Mouse (Mus musculus): ENCODE measurements around the gene Fmo2. TPM values are rescaled to one million over a fixed set of nuclear protein-coding genes. Genes with fewer than 3 reads are reported as not detected.
A peak's percentile ranks its signal among the peaks of the same experiment; 100 is the strongest.

Fmo2 gene
- polyA plus RNA-seq, 1 experiment from 2014 or later = 0.55 TPM

DNA sequence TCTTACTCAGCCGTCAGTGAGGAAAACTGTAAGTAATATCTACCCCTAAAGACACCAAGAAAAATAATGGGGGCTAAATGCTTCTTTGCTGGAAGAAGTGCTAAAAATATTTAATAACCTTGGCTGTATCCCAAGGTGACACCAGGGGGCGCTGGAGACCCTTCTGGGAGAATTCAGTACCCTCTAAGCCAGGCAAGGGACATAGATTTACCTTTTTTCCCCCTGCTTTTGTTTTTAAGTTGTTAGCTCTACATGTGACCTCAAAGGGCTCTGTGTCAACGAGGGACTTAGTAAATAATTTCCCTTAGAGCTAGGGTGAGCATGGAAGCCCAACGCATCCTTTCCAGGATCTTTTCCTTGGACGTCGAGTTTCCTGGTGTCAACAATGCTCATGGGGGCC, 2.6 kb downstream of the Fmo2 start:
- Histone ChIP-seq H3K27me3 (ENCODE audit: insufficient read depth, low read length) (no peaks in the 10 kb centered on the region), H3K27ac (ENCODE audit: low read depth) (no peak overlapping the region), H3K4me1 (ENCODE audit: insufficient read depth) (peaks cover 6% of the 10 kb centered on the region), H3K4me2 (ENCODE audit: low read depth, low read length) (no peak overlapping the region), H3K9ac (replicated peaks) (no peak overlapping the region), H3K4me3 (ENCODE audit: low read depth, low read length) (no peak overlapping the region), H3K36me3 (replicated peaks; ENCODE audit: insufficient read depth, low read length) (no peaks in the 10 kb centered on the region), H3K9me3 (ENCODE audit: low read length) (no peaks in the 10 kb centered on the region)
- TF ChIP-seq EP300 (IDR thresholded peaks at IDR 0.05; ENCODE audit: low read depth) (no peak), CTCF (IDR thresholded peaks at IDR 0.05; ENCODE audit: low read depth) (peak; percentile 78)
- WGBS (ENCODE audit: insufficient replicate concordance) = 42% methylated on average over 6 of the region's 6 CpGs
- no peak for ATAC-seq
- peak; percentile 77 for DNase-seq

DNA sequence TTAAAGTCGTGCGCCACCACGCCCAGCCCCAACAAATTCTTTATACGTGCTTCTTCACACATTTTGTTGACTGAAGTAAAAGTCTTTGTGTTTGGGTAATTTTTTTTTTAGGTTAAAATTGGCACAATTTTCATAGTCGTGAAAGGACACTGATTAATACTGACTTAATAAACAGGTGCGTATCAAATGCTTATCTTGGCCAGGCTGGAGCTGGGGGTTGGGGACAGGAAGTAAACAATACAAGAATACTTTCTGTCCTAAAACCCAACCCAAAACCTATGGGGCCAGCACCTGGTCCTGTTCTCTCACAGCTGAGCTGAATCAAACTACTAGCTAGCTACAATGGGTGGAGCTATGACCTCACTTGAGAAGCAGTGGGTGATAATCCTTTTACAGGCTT, 5.5 kb downstream of the Fmo2 start:
- DNase-seq = no peak
- no peaks in the 10 kb centered on the region for H3K27me3 ChIP-seq (ENCODE audit: insufficient read depth, low read length)
- no peak overlapping the region for H3K27ac ChIP-seq (ENCODE audit: low read depth)
- H3K9me3 ChIP-seq (ENCODE audit: low read length) = no peaks in the 10 kb centered on the region
- H3K9ac ChIP-seq (replicated peaks) = no peak overlapping the region
- peaks cover 4% of the 10 kb centered on the region for H3K4me1 ChIP-seq (ENCODE audit: insufficient read depth)
- H3K4me3 ChIP-seq (ENCODE audit: low read depth, low read length) = no peak overlapping the region
- WGBS (ENCODE audit: insufficient replicate concordance) = 78% methylated on average over 6 of the region's 6 CpGs
- ATAC-seq = no peak
- no peaks in the 10 kb centered on the region for H3K36me3 ChIP-seq (replicated peaks; ENCODE audit: insufficient read depth, low read length)
- no peak overlapping the region for H3K4me2 ChIP-seq (ENCODE audit: low read depth, low read length)
- no peak for TF ChIP-seq CTCF (IDR thresholded peaks at IDR 0.05; ENCODE audit: low read depth)
- TF ChIP-seq EP300 (IDR thresholded peaks at IDR 0.05; ENCODE audit: low read depth) = no peak

DNA sequence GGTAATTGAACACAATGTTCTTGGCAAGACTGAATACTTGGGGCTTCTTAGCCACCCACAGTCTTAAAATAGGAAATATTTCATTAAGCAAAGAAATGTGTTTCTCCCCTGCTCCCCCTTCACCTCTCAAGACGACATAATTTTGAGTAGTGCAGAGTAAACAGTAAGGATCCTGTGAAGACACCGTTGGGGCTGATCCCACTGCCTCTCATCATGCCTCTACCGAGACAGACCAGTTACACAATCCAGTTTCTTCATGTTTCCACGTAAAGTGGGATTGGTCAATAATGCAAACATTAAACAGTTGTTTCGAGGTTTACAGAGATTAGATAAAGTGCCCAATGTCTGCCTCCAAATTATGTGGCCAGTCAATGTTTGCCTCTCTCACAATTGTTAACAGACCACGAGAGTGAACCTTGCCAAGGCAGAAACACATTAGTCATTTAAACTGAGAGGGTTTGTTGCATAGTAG, 6.5 kb downstream of the Fmo2 start:
- peak; percentile 18 for DNase-seq
- Histone ChIP-seq H3K4me3 (ENCODE audit: low read depth, low read length) (no peak overlapping the region), H3K4me1 (ENCODE audit: insufficient read depth) (peaks cover 3% of the 10 kb centered on the region; the same call in 1 of the 2 replicates), H3K27me3 (ENCODE audit: insufficient read depth, low read length) (no peaks in the 10 kb centered on the region), H3K4me2 (ENCODE audit: low read depth, low read length) (no peak overlapping the region), H3K27ac (ENCODE audit: low read depth) (peak overlapping the region; percentile 31; the same call in 1 of the 2 replicates), H3K9me3 (ENCODE audit: low read length) (no peaks in the 10 kb centered on the region), H3K9ac (replicated peaks) (no peak overlapping the region), H3K36me3 (replicated peaks; ENCODE audit: insufficient read depth, low read length) (no peaks in the 10 kb centered on the region)
- peak; percentile 88 for ATAC-seq
- TF ChIP-seq EP300 (IDR thresholded peaks at IDR 0.05; ENCODE audit: low read depth) = no peak
- no peak for TF ChIP-seq CTCF (IDR thresholded peaks at IDR 0.05; ENCODE audit: low read depth)
- WGBS (ENCODE audit: insufficient replicate concordance) = 20% methylated on average over 6 of the region's 6 CpGs

DNA sequence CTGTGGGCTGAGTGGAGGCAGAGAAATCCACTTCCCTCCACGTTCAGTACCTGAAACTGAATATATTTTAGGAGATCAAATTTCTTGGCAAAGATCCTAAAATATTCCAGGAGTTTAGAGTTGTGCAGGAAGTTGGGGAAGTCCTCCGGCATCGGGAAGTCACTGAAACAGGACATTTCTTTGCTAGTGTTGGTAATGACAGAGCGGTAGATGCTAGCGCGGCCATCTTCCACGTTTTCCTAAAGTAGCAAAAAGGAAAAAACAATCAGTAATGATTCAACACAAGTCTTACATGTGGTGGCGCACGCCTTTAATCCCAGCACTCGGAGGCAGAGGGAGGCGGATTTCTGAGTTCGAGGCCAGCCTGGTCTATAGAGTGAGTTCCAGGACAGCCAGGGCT, 9.9 kb downstream of the Fmo2 start:
- H3K27me3 ChIP-seq (ENCODE audit: insufficient read depth, low read length) = no peaks in the 10 kb centered on the region
- WGBS (ENCODE audit: insufficient replicate concordance) = 80% methylated on average over 12 of the region's 12 CpGs
- TF ChIP-seq EP300 (IDR thresholded peaks at IDR 0.05; ENCODE audit: low read depth) (no peak), CTCF (IDR thresholded peaks at IDR 0.05; ENCODE audit: low read depth) (no peak)
- peaks cover 6% of the 10 kb centered on the region; the same call in 1 of the 2 replicates for H3K4me1 ChIP-seq (ENCODE audit: insufficient read depth)
- H3K36me3 ChIP-seq (replicated peaks; ENCODE audit: insufficient read depth, low read length) = no peaks in the 10 kb centered on the region
- no peak overlapping the region for H3K9ac ChIP-seq (replicated peaks)
- no peak for DNase-seq
- ATAC-seq = no peak
- no peak overlapping the region for H3K4me2 ChIP-seq (ENCODE audit: low read depth, low read length)
- no peaks in the 10 kb centered on the region for H3K9me3 ChIP-seq (ENCODE audit: low read length)
- H3K27ac ChIP-seq (ENCODE audit: low read depth) = no peak overlapping the region
- H3K4me3 ChIP-seq (ENCODE audit: low read depth, low read length) = no peak overlapping the region

DNA sequence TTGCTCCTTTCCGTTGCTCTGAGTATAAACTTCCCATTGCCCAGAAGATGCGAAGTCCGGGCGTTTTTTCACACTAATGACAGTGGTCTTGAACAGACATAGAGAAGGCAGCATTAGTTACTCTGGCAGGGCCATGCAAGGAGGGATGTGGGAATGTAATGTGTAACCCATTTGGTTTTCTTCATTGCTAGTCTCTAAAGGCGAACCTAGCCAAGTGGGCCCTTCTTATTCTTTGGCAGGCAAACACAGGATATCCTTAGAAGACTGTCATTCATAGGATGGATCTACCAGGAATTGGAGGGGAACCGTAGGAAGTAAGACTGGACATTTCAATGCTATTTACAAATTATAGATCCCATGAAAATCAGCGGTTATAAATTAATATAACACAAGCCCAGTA, 10.9 kb downstream of the Fmo2 start:
- TF ChIP-seq CTCF (IDR thresholded peaks at IDR 0.05; ENCODE audit: low read depth) = no peak
- no peak for TF ChIP-seq EP300 (IDR thresholded peaks at IDR 0.05; ENCODE audit: low read depth)
- WGBS (ENCODE audit: insufficient replicate concordance) = 88% methylated on average over 7 of the region's 7 CpGs
- H3K27ac ChIP-seq (ENCODE audit: low read depth) = no peak overlapping the region
- no peaks in the 10 kb centered on the region for H3K27me3 ChIP-seq (ENCODE audit: insufficient read depth, low read length)
- H3K4me1 ChIP-seq (ENCODE audit: insufficient read depth) = peaks cover 4% of the 10 kb centered on the region; the same call in 1 of the 2 replicates
- H3K9me3 ChIP-seq (ENCODE audit: low read length) = no peaks in the 10 kb centered on the region
- H3K9ac ChIP-seq (replicated peaks) = no peak overlapping the region
- no peak for ATAC-seq
- no peak overlapping the region for H3K4me3 ChIP-seq (ENCODE audit: low read depth, low read length)
- no peaks in the 10 kb centered on the region for H3K36me3 ChIP-seq (replicated peaks; ENCODE audit: insufficient read depth, low read length)
- H3K4me2 ChIP-seq (ENCODE audit: low read depth, low read length) = no peak overlapping the region
- DNase-seq = no peak

DNA sequence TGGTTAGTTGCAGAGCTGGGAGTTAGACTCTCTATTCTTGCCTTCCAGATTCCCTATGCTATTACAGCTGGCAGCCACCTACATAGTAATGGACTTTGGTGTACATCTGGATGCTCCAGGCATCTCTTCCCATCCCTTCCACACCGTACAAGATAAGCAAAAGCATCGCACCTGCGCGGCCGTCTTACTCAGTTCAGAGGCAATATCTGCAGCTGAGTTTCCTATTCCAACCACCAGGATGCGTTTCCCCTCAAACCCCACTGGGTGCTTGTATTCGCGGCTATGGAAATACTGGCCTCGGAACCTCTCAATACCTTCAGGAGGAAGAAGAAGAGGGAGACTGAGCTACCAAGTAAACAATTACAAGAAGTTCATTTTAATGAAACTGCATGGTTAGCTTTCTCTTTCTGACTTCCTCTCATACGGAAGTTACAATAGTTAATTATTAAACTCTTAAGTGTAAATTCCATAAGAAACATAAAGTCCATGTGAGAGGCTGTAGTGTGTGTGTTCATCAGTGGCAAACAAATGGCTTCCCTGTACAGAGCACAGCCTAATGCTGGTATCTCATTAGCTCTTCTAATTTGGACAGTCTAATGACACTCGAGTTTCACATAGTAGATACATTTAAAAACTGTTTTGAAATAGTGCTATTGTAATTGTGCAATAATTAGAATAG, 12.2 kb downstream of the Fmo2 start:
- no peaks in the 10 kb centered on the region for H3K9me3 ChIP-seq (ENCODE audit: low read length)
- peaks cover 4% of the 10 kb centered on the region; the same call in 1 of the 2 replicates for H3K4me1 ChIP-seq (ENCODE audit: insufficient read depth)
- no peaks in the 10 kb centered on the region for H3K36me3 ChIP-seq (replicated peaks; ENCODE audit: insufficient read depth, low read length)
- H3K27ac ChIP-seq (ENCODE audit: low read depth) = 0 out of 2 replicates have a peak overlapping the region, but pooled peaks have one; percentile 34
- WGBS (ENCODE audit: insufficient replicate concordance) = 69% methylated on average over 11 of the region's 11 CpGs
- H3K27me3 ChIP-seq (ENCODE audit: insufficient read depth, low read length) = no peaks in the 10 kb centered on the region
- DNase-seq = no peak
- no peak for TF ChIP-seq EP300 (IDR thresholded peaks at IDR 0.05; ENCODE audit: low read depth)
- TF ChIP-seq CTCF (IDR thresholded peaks at IDR 0.05; ENCODE audit: low read depth) = peak; percentile 24; the same call in 1 of the 2 replicates
- no peak overlapping the region for H3K4me3 ChIP-seq (ENCODE audit: low read depth, low read length)
- H3K9ac ChIP-seq (replicated peaks) = no peak overlapping the region
- ATAC-seq = peak; percentile 71
- H3K4me2 ChIP-seq (ENCODE audit: low read depth, low read length) = peak overlapping the region; percentile 26; the same call in 1 of the 2 replicates
